Mouse (Mus musculus): Measurements from ENCODE around the gene Efhc2. TPM values are rescaled to one million over a fixed set of nuclear protein-coding genes. Genes with fewer than 3 reads are reported as not detected.

The Efhc2 gene
- polyA plus RNA-seq (2012; rRNA removed; ENCODE audit: low replicate concordance): 0.06 TPM in 1 of 2 replicates, not detected in the other

DNA sequence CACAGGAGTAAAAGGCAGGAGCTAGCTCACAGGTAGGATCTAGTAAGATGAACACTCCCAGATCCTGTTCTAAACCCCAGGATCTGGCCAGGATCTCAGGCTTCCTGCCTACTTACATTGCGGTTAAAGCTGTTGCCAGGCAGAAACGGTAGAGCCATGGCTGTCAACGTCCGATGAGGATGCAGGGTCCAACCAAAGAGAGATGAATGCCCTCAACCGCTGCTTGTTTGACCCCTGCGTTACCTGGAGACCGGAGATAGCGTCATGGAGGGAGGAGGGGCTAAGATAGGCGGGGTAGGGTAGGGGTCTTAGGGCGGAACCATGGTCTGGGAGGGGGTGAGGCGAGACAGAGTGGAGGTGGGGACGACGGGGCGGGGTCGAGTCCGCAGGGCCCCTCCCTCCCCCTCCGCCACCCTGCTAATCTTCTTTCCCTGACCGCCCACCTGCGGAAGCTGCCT, at the start of gene Efhc2:
Gene Efhc2 (minus strand): TSS at position 243 of the 458 bp plus-strand sequence.

All from mammary gland, adult 2 months (tissue).